Mouse (Mus musculus) CH12.LX (cell line): ENCODE data around the gene Pcolce.

ENCODE experiments used
- CTCF ChIP-seq, 2 experiments: IDR thresholded peaks in 1 of 2; conservative IDR thresholded peaks in 1 of 2; 2 replicates each; pipeline ENCODE4 v1.5.1; 2011 to 2012; ENCODE audit warnings: low read depth in 2 of 2, low read length in 2 of 2, improper control_type of control experiment in 1 of 2, inconsistent platforms in 1 of 2, mild to moderate bottlenecking in 1 of 2, moderate library complexity in 1 of 2
- E2F4 ChIP-seq: IDR thresholded peaks from 2 replicates; pipeline ENCODE4 v1.6.1; 2011; ENCODE audit warnings: low read depth, low read length, improper control_type of control experiment; ENCODE audit not compliant: insufficient replicate concordance
- IRF4 ChIP-seq: IDR thresholded peaks from 2 replicates; pipeline ENCODE4 v1.6.1; 2014; ENCODE audit warnings: low read depth, mild to moderate bottlenecking, inconsistent platforms, low read length, improper control_type of control experiment
- PAX5 ChIP-seq: IDR thresholded peaks from 2 replicates; pipeline ENCODE4 v1.6.1; 2012; ENCODE audit warnings: low read length, inconsistent platforms, mixed read lengths
- POLR2A ChIP-seq: IDR thresholded peaks from 2 replicates; pipeline ENCODE4 v1.6.1; 2011; ENCODE audit warnings: low read depth, mild to moderate bottlenecking, improper control_type of control experiment, low read length
- USF2 ChIP-seq: conservative IDR thresholded peaks from 2 replicates; pipeline ENCODE4 v1.6.1; 2011; ENCODE audit warnings: low read depth, low read length, improper control_type of control experiment

DNA sequence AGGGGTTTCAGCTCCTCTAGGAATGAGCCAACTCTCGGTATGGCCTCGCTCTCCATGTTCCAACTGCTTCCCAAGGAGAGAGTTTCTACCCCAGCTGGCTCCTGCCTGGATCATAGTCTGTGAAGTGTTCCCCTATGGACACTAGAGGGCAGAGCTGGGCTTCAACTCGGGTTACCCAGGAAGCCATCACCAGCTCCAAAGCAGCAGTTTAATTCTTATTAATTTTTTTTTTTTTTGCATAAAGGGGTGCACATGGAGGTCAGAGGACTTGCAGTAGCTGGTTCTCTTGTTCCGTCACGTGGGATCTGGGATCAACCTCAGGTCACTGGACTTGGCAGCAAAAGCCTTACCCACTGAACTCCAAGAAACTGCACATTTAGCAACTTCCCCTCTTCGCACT lies 43.4 kb upstream of the Pcolce start:
- TF ChIP-seq USF2 = no peak
- no peak for TF ChIP-seq E2F4
- TF ChIP-seq POLR2A = no peak
- TF ChIP-seq IRF4 = no peak
- TF ChIP-seq CTCF (conservative IDR thresholded peaks at IDR 0.05 in 1 of 2, IDR thresholded peaks at IDR 0.05 in 1 of 2; ENCODE audit: low read depth in 2 of 2, low read length in 2 of 2) = peak; percentile 31 to 89
- TF ChIP-seq PAX5 = no peak
